Mouse (Mus musculus) T-helper 17 cell (primary cell): Measurements from ENCODE around the gene Col18a1.

Experiments used
- in situ Hi-C, 2 experiments: fragments of 300-600 bp; cut with MboI, MseI; formaldehyde crosslinking; loops; 1 replicate in 1 of 2; 2 replicates in 1 of 2; pipeline ENCODE4 v1.15.1; 2025; ENCODE audit warnings: high pct_unique_total_duplicates in 2 of 2

Col18a1 gene

GRCm38 (mm10) chr10:77022301-77023130 lies 143.8 kb downstream of the Col18a1 start:
- in situ Hi-C loops, result loop anchor here (10.0 to 25.0 kb wide), 3 partner anchors 235 to 1438 kb away; partner anchors contain the start of gene Ggt5 (in 1 of the 2)

GRCm38 (mm10) chr10:77021399-77022052 lies 144.8 kb downstream of the Col18a1 start:
- in situ Hi-C loops, result loop anchor here (10.0 to 25.0 kb wide), 3 partner anchors 234 to 1437 kb away; partner anchors contain the start of gene Ggt5 (in 1 of the 2)

- in situ Hi-C loops, result loop anchor here (5.0 to 25.0 kb wide), 2 partner anchors 180 to 230 kb away; no protein-coding TSS in a partner anchor
Measured at GRCm38 (mm10) chr10:77017662-77018061, 148.7 kb downstream of the Col18a1 start.

GRCm38 (mm10) chr10:77017061-77017460 lies 149.3 kb downstream of the Col18a1 start:
- in situ Hi-C loops, result loop anchor here (5.0 to 25.0 kb wide), 2 partner anchors 180 to 230 kb away; no protein-coding TSS in a partner anchor

GRCm38 (mm10) chr10:77016499-77016898 lies 149.8 kb downstream of the Col18a1 start:
- in situ Hi-C loops, result loop anchor here (5.0 to 25.0 kb wide), 2 partner anchors 179 to 229 kb away; no protein-coding TSS in a partner anchor

GRCm38 (mm10) chr10:77016080-77016479 lies 150.3 kb downstream of the Col18a1 start:
- in situ Hi-C loops, result loop anchor here (5.0 to 25.0 kb wide), 2 partner anchors 179 to 229 kb away; no protein-coding TSS in a partner anchor

- in situ Hi-C loops, result loop anchor here in 1 of 2 experiments (25.0 kb wide), 1 partner anchor 224 kb away; no protein-coding TSS in a partner anchor
Measured at GRCm38 (mm10) chr10:77011681-77012080, 154.7 kb downstream of the Col18a1 start.

GRCm38 (mm10) chr10:77008698-77009097 lies 157.7 kb downstream of the Col18a1 start:
- in situ Hi-C loops, result loop anchor here in 1 of 2 experiments (25.0 kb wide), 1 partner anchor 221 kb away; no protein-coding TSS in a partner anchor

GRCm38 (mm10) chr10:77008109-77008561 lies 158.2 kb downstream of the Col18a1 start:
- in situ Hi-C loops, result loop anchor here in 1 of 2 experiments (25.0 kb wide), 1 partner anchor 221 kb away; no protein-coding TSS in a partner anchor

- in situ Hi-C loops, result loop anchor here in 1 of 2 experiments (25.0 kb wide), 1 partner anchor 220 kb away; no protein-coding TSS in a partner anchor
Measured at GRCm38 (mm10) chr10:77007433-77008108, 158.8 kb downstream of the Col18a1 start.

GRCm38 (mm10) chr10:77004936-77005335 lies 161.4 kb downstream of the Col18a1 start:
- in situ Hi-C loops, result loop anchor here in 1 of 2 experiments (25.0 kb wide), 1 partner anchor 218 kb away; no protein-coding TSS in a partner anchor
